Mouse (Mus musculus): ENCODE results near the gene Zbtb7a. TPM values are rescaled to one million over a fixed set of nuclear protein-coding genes. Genes with fewer than 3 reads are reported as not detected.

The Zbtb7a gene
- 38.3 and 48.5 TPM in 2 replicates for polyA plus RNA-seq (2015; fragmentation: Nextera tagmentation; extraction: Ambion mirVana)

GRCm38 (mm10) chr10:81134966-81135681 lies at the start of gene Zbtb7a:
Gene Zbtb7a (plus strand): TSS chr10:81135220.

GRCm38 (mm10) chr10:81105565-81106112 lies 29.4 kb upstream of the Zbtb7a start, which contains the start of gene Map2k2:
Gene Map2k2 (plus strand): TSS chr10:81105915.

GRCm38 (mm10) chr10:81167200-81168086 lies 32.4 kb downstream of the Zbtb7a start, which contains the start of gene Pias4:
Gene Pias4 (minus strand): TSS chr10:81167923.

GRCm38 (mm10) chr10:81176466-81177271 lies 41.6 kb downstream of the Zbtb7a start, which contains the start of gene Eef2:
Gene Eef2 (plus strand): TSS chr10:81176631.

GRCm38 (mm10) chr10:81182336-81183333 lies 47.6 kb downstream of the Zbtb7a start, which contains the start of gene Dapk3:
Gene Dapk3 (plus strand): TSS chr10:81183005.

GRCm38 (mm10) chr10:81183805-81184204 lies 48.8 kb downstream of the Zbtb7a start, which contains the start of gene 4930442H23Rik:
Gene 4930442H23Rik (minus strand): TSS chr10:81183849.

GRCm38 (mm10) chr10:81201807-81202758 lies 67.1 kb downstream of the Zbtb7a start, which contains the start of gene Nmrk2:
Gene Nmrk2 (minus strand): TSS chr10:81202051.

Small RNAs within 50 kb of the gene (microRNA-seq; reads per million reads assigned to microRNA genes)
- gene Mir5615-1 (ENCODE audit: borderline replicate concordance, insufficient number of aligned reads), result not detected
- gene Mir5615-2 (ENCODE audit: borderline replicate concordance, insufficient number of aligned reads), result not detected

Other genes starting within 250 kb of the Zbtb7a start
- gene Timm13, start 234.3 kb upstream of the Zbtb7a start, polyA plus RNA-seq (2015; fragmentation: Nextera tagmentation; extraction: Ambion mirVana), result 369 and 379 TPM in 2 replicates
- 8.7 and 10.7 TPM in 2 replicates for gene Lmnb2, start 217.0 kb upstream of the Zbtb7a start, polyA plus RNA-seq (2015; fragmentation: Nextera tagmentation; extraction: Ambion mirVana)
- gene Gadd45b, start 205.1 kb upstream of the Zbtb7a start, polyA plus RNA-seq (2015; fragmentation: Nextera tagmentation; extraction: Ambion mirVana), result 14.3 and 17.2 TPM in 2 replicates
- 2.3 and 3.8 TPM in 2 replicates for gene Gng7, start 120.3 kb upstream of the Zbtb7a start, polyA plus RNA-seq (2015; fragmentation: Nextera tagmentation; extraction: Ambion mirVana)
- 1.9 and 4.9 TPM in 2 replicates for gene Diras1, start 109.6 kb upstream of the Zbtb7a start, polyA plus RNA-seq (2015; fragmentation: Nextera tagmentation; extraction: Ambion mirVana)
- 18.7 and 24.7 TPM in 2 replicates for gene Slc39a3, start 97.8 kb upstream of the Zbtb7a start, polyA plus RNA-seq (2015; fragmentation: Nextera tagmentation; extraction: Ambion mirVana)
- 110 and 143 TPM in 2 replicates for gene Sgta, start 75.0 kb upstream of the Zbtb7a start, polyA plus RNA-seq (2015; fragmentation: Nextera tagmentation; extraction: Ambion mirVana)
- gene Thop1, start 65.2 kb upstream of the Zbtb7a start, polyA plus RNA-seq (2015; fragmentation: Nextera tagmentation; extraction: Ambion mirVana), result 22.1 and 33.3 TPM in 2 replicates
- 6.4 and 8.8 TPM in 2 replicates for gene Creb3l3, start 36.3 kb upstream of the Zbtb7a start, polyA plus RNA-seq (2015; fragmentation: Nextera tagmentation; extraction: Ambion mirVana)
- 101 and 150 TPM in 2 replicates for gene Map2k2, start 29.3 kb upstream of the Zbtb7a start, polyA plus RNA-seq (2015; fragmentation: Nextera tagmentation; extraction: Ambion mirVana)
- gene Pias4, start 32.7 kb downstream of the Zbtb7a start, polyA plus RNA-seq (2015; fragmentation: Nextera tagmentation; extraction: Ambion mirVana), result 15.5 and 24.7 TPM in 2 replicates
- gene Eef2, start 41.4 kb downstream of the Zbtb7a start, polyA plus RNA-seq (2015; fragmentation: Nextera tagmentation; extraction: Ambion mirVana), result 323 and 361 TPM in 2 replicates
- gene Dapk3, start 47.8 kb downstream of the Zbtb7a start, polyA plus RNA-seq (2015; fragmentation: Nextera tagmentation; extraction: Ambion mirVana), result 45.5 and 58.7 TPM in 2 replicates
- 0.16 TPM in 1 of 2 replicates, not detected in the other for gene 4930442H23Rik, start 48.6 kb downstream of the Zbtb7a start, polyA plus RNA-seq (2015; fragmentation: Nextera tagmentation; extraction: Ambion mirVana)
- gene Nmrk2, start 66.8 kb downstream of the Zbtb7a start, polyA plus RNA-seq (2015; fragmentation: Nextera tagmentation; extraction: Ambion mirVana), result 0.13 TPM in 1 of 2 replicates, not detected in the other
- gene Atcay, start 95.6 kb downstream of the Zbtb7a start, polyA plus RNA-seq (2015; fragmentation: Nextera tagmentation; extraction: Ambion mirVana), result 2.4 and 8.1 TPM in 2 replicates
- 5.5 and 7.2 TPM in 2 replicates for gene Zfr2, start 97.9 kb downstream of the Zbtb7a start, polyA plus RNA-seq (2015; fragmentation: Nextera tagmentation; extraction: Ambion mirVana)
- 1.5 and 1.8 TPM in 2 replicates for gene Matk, start 117.7 kb downstream of the Zbtb7a start, polyA plus RNA-seq (2015; fragmentation: Nextera tagmentation; extraction: Ambion mirVana)
- gene Mrpl54, start 131.7 kb downstream of the Zbtb7a start, polyA plus RNA-seq (2015; fragmentation: Nextera tagmentation; extraction: Ambion mirVana), result 257 and 299 TPM in 2 replicates
- 29.0 and 34.3 TPM in 2 replicates for gene Apba3, start 131.7 kb downstream of the Zbtb7a start, polyA plus RNA-seq (2015; fragmentation: Nextera tagmentation; extraction: Ambion mirVana)
- gene Tjp3, start 156.4 kb downstream of the Zbtb7a start, polyA plus RNA-seq (2015; fragmentation: Nextera tagmentation; extraction: Ambion mirVana), result 0.76 and 1.2 TPM in 2 replicates
- gene Pip5k1c, start 157.7 kb downstream of the Zbtb7a start, polyA plus RNA-seq (2015; fragmentation: Nextera tagmentation; extraction: Ambion mirVana), result 29.5 and 37.8 TPM in 2 replicates
- 17.8 and 25.6 TPM in 2 replicates for gene Cactin, start 185.9 kb downstream of the Zbtb7a start, polyA plus RNA-seq (2015; fragmentation: Nextera tagmentation; extraction: Ambion mirVana)
- 28.4 and 31.0 TPM in 2 replicates for gene Tbxa2r, start 193.5 kb downstream of the Zbtb7a start, polyA plus RNA-seq (2015; fragmentation: Nextera tagmentation; extraction: Ambion mirVana)
- gene Gipc3, start 208.0 kb downstream of the Zbtb7a start, polyA plus RNA-seq (2015; fragmentation: Nextera tagmentation; extraction: Ambion mirVana), result 0.11 and 0.12 TPM in 2 replicates
- 59.6 and 78.9 TPM in 2 replicates for gene Hmg20b, start 215.3 kb downstream of the Zbtb7a start, polyA plus RNA-seq (2015; fragmentation: Nextera tagmentation; extraction: Ambion mirVana)
- 8.9 and 10.3 TPM in 2 replicates for gene Mfsd12, start 222.3 kb downstream of the Zbtb7a start, polyA plus RNA-seq (2015; fragmentation: Nextera tagmentation; extraction: Ambion mirVana)
- gene 4930404N11Rik, start 230.6 kb downstream of the Zbtb7a start, polyA plus RNA-seq (2015; fragmentation: Nextera tagmentation; extraction: Ambion mirVana), result 0.95 and 2.1 TPM in 2 replicates
- gene Fzr1, start 243.3 kb downstream of the Zbtb7a start, polyA plus RNA-seq (2015; fragmentation: Nextera tagmentation; extraction: Ambion mirVana), result 42.1 and 63.2 TPM in 2 replicates
- gene Dohh, start 249.2 kb downstream of the Zbtb7a start, polyA plus RNA-seq (2015; fragmentation: Nextera tagmentation; extraction: Ambion mirVana), result 62.7 and 76.5 TPM in 2 replicates
- 1.4 and 3.0 TPM in 2 replicates for gene Gm48551, start 249.2 kb downstream of the Zbtb7a start, polyA plus RNA-seq (2015; fragmentation: Nextera tagmentation; extraction: Ambion mirVana)

All from adrenal gland, postnatal 0 days (tissue).